Mouse (Mus musculus) fat pad, adult 2 months (tissue): Measurements from ENCODE around the gene Plpp6.
"Not testable (repeated sequence)": the region's sequence is repeated elsewhere in the genome, so short reads cannot be mapped to it uniquely, and the experiment has no call there.

Experiments
- DNase-seq: peaks from one replicate; pipeline ENCODE4 v3.0.0-alpha.2; 2011; ENCODE audit warnings: low read depth, low spot score; ENCODE audit errors: extremely low read depth

The Plpp6 gene

GRCm38 (mm10) chr19:28974862-28975611, 11.3 kb downstream of the Plpp6 start:
- no peak for DNase-seq

- no peak for DNase-seq
Observed at GRCm38 (mm10) chr19:28982617-28983016, 18.9 kb downstream of the Plpp6 start.

GRCm38 (mm10) chr19:28989515-28989914, 25.8 kb downstream of the Plpp6 start:
- DNase-seq: no peak

GRCm38 (mm10) chr19:28990194-28990589, 26.4 kb downstream of the Plpp6 start, which contains the start of gene Cdc37l1:
TSS of gene Cdc37l1 (plus strand) at chr19:28990352.
- DNase-seq: no peak

- DNase-seq: no peak
Observed at GRCm38 (mm10) chr19:28990590-28991221, 27.0 kb downstream of the Plpp6 start.

- no peak for DNase-seq
Observed at GRCm38 (mm10) chr19:28991391-28991790, 27.6 kb downstream of the Plpp6 start.

- no peak for DNase-seq
Observed at GRCm38 (mm10) chr19:28994870-28995269, 31.1 kb downstream of the Plpp6 start.

- DNase-seq: no peak
Observed at GRCm38 (mm10) chr19:28995366-28995765, 31.6 kb downstream of the Plpp6 start.

- no peak for DNase-seq
Observed at GRCm38 (mm10) chr19:28997976-28998630, 34.4 kb downstream of the Plpp6 start.

GRCm38 (mm10) chr19:29000321-29000720, 36.6 kb downstream of the Plpp6 start:
- not testable (repeated sequence) for DNase-seq

GRCm38 (mm10) chr19:29008069-29008706, 44.4 kb downstream of the Plpp6 start:
- no peak for DNase-seq

GRCm38 (mm10) chr19:29009046-29009445, 45.3 kb downstream of the Plpp6 start:
- DNase-seq: no peak

- DNase-seq: peak; percentile 58
Observed at GRCm38 (mm10) chr19:29011355-29011990, 47.7 kb downstream of the Plpp6 start.

- DNase-seq: no peak
Observed at GRCm38 (mm10) chr19:29014466-29015055, 50.8 kb downstream of the Plpp6 start.

GRCm38 (mm10) chr19:29015410-29016203, 51.9 kb downstream of the Plpp6 start:
- no peak for DNase-seq

GRCm38 (mm10) chr19:29016204-29016765, 52.5 kb downstream of the Plpp6 start:
- DNase-seq: no peak
